Mouse (Mus musculus): ENCODE results near the gene Cep295. TPM values are rescaled to one million over a fixed set of nuclear protein-coding genes. Genes with fewer than 3 reads are reported as not detected.
"Not testable (repeated sequence)": the region's sequence is repeated elsewhere in the genome, so short reads cannot be mapped to it uniquely, and the experiment has no call there.

The Cep295 gene
- 12.1 and 15.2 TPM in 2 replicates for total RNA-seq (2021)
- long read RNA-seq, experiment 1, partial matches to known transcripts, result 1 of 3 reads
- long read RNA-seq, experiment 1, other reads (novel, unspliced or antisense), result 2 of 3 reads
- long read RNA-seq, experiment 2, partial matches to known transcripts, result 1 of 1 reads
- long read RNA-seq, experiment 2, other reads (novel, unspliced or antisense), result 0 of 1 reads

- peak; percentile 99 for DNase-seq
Measured at GRCm38 (mm10) chr9:15357484-15358275, at the start of gene Cep295. Cep295 (minus strand) TSS chr9:15357788.

DNA sequence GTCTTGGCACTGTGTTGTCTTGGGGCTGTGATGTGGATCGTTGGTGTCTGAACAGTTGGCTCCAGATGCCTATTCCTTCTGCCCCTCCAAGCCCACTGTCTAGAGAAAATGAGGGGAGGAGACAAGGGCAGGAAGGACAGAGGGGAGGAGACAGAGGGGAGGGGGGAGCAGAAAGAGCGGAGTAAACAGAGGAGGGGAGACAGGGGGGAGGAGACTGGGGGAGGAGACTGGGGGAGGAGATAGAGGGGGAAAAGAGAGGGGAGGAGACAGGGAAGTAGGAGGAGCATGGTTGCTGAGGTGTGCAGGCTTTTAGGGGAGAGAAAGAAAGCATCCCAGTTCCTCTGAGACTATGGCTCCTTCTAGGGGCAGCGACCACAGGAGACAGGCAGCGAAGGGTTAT is 40.0 kb upstream of the Cep295 start:
- no peak for DNase-seq

GRCm38 (mm10) chr9:15395353-15395942 is 37.9 kb upstream of the Cep295 start:
- no peak for DNase-seq

- no peak for DNase-seq
Measured at GRCm38 (mm10) chr9:15387075-15387643, 29.6 kb upstream of the Cep295 start.

GRCm38 (mm10) chr9:15384266-15384665 is 26.7 kb upstream of the Cep295 start:
- no peak for DNase-seq

- DNase-seq, result no peak
Measured at GRCm38 (mm10) chr9:15366260-15366659, 8.7 kb upstream of the Cep295 start.

GRCm38 (mm10) chr9:15365856-15366255 is 8.3 kb upstream of the Cep295 start:
- DNase-seq, result no peak

- DNase-seq, result no peak
Measured at GRCm38 (mm10) chr9:15364843-15365242, 7.3 kb upstream of the Cep295 start.

DNA sequence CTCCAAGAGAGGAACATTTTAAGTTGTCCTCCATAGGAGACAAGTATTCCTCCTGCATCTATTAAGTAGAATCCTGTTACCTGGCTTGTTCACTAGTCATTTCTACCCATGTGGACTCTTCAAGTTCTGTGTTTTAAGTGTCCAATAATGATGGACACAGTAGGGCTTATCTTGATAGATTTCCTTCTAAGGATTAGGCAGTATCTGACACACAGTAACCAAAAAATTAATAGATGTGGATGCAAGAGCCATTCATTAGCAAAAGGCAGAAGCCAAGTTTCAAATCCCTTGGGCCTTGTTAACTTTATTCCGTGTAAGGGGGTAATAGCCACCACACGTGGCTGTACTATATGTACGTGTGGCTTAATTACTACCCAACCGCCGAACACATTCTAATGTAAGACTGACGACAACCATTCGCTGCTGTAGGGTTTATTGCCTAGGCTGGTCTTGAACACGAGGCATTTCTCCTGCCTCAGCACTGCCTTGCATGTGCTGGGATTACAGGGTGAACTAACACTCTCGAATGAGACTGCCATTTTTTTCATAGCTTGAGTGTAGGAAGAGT is 588 bp downstream of the Cep295 start:
- no peak for DNase-seq

GRCm38 (mm10) chr9:15349925-15350324 is 7.7 kb downstream of the Cep295 start:
- DNase-seq, result no peak

DNA sequence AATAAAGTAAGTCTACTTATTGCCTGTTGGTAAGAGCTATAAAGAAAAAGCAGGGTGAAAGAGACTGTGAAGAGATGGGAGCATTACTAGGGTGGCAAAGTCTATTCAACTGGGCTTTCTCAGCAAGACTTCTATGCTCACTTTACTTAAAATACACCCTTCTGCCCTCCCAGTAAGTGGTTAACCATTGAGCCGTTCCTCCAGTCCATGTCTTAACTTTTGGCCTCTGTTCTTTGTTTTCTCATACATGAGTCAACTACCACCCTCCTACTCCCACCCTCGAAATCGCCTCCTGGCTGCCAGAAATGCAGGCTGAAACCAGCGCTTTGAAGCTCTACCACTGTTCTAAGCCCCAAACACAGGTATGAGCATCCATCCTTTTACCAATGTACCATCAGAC is 19.8 kb downstream of the Cep295 start:
- no peak for DNase-seq

DNA sequence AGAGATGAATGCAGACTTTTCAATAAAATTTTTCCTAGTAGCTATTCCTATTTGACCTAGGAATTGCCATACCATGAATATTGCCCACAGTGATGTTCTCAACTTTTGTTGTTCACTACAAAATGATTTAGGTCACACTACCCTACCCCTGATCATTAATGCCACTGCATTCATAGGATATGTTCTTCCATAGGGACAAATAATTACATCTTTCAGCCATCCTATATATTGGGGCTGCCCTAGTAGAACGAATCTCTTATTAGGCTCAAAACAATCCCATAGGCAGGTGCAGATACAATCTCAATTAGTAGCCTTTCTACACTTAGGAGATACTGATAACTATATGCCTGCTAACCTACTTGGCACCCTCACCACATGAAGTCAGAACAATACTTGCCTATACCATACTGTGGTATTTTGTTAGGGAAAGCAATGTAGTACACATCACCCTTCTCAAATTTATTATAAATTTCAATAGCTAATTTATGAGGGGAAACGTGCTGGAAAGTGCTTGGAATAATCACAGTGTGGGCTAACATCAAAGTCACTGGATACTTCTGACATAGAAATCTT is 39.3 kb downstream of the Cep295 start:
- no peak for DNase-seq

- DNase-seq, result no peak
Measured at GRCm38 (mm10) chr9:15317223-15318169, 40.1 kb downstream of the Cep295 start.

GRCm38 (mm10) chr9:15316296-15316695 is 41.3 kb downstream of the Cep295 start:
- not testable (repeated sequence) for DNase-seq

DNA sequence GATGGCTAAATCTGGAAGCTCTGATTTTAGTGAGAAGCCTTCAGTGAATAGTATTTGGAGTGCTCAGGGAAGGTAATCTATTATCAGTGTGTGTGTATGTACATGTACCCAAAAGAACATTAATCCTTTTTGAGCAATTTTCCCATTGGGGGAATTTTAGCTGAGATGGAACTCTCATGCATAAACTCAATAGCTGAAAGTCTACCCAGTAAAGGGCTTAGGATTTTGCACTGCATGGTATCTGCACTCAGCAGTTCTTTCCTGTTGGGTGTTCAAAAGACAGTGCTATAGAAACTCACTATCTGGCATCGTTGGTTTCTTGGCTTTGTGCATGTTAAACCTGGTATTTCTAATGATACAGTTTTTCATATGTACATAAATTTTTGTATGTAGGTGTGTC is 43.0 kb downstream of the Cep295 start:
- DNase-seq, result no peak

GRCm38 (mm10) chr9:15313633-15314032 is 44.0 kb downstream of the Cep295 start:
- no peak for DNase-seq

- no peak for DNase-seq
Measured at GRCm38 (mm10) chr9:15312054-15312735, 45.4 kb downstream of the Cep295 start.

DNA sequence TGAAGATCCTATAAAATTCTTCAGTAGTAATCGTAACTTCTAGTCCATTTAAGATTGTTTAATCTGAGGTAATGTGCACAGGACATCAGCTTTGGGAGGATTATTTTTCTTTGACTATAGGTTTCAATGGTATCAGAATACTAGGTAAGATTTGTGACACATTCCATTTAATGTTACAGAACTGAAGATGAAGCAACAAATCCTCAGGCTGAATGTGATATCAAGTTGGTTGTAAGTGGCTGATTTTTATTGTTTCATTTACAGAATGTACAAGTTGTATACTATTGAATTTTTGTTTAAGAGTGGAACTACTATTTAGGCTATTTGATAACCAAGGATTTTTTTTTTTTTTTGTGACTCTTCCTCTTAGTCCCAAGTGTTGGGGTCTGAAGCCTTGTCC is 47.4 kb downstream of the Cep295 start:
- DNase-seq, result no peak

GRCm38 (mm10) chr9:15309425-15309824 is 48.2 kb downstream of the Cep295 start:
- DNase-seq, result no peak

GRCm38 (mm10) chr9:15308254-15308653 is 49.3 kb downstream of the Cep295 start:
- DNase-seq, result no peak

DNA sequence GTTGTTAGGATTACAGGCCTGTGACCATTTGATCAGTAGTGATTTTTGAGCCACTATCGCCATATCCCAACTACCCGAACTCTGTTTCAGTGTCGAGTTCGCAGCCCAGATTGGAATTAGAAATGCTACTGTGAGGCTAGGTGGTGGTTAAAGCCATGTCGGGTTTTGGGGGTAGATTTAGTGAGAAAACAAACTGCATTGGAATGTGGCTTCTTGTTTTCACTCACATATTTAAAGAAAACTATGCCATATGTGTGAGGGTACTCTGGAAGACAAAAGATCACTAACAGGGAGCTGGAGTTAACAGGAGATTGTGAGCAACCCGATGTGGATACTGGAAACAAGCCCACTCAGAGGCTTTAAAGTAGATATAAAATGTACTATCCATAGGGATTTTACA is 50.3 kb downstream of the Cep295 start:
- DNase-seq, result no peak
